Mouse (Mus musculus): ENCODE measurements around the gene Fbxl13. TPM values are rescaled to one million over a fixed set of nuclear protein-coding genes. Genes with fewer than 3 reads are reported as not detected.

Fbxl13 gene
- total and polyA plus RNA-seq, 2 experiments from 2014 or later, result 0.29 to 0.46 TPM

GRCm38 (mm10) chr5:21543409-21544201, 101.8 kb downstream of the Fbxl13 start, which contains the start of gene Lrrc17:
Lrrc17 (plus strand) TSS chr5:21543559.
- H3K4me3 ChIP-seq (ENCODE audit: low read depth, low read length), result no peak within 1 kb of the TSS
- no peak within 1 kb of the TSS for H3K9ac ChIP-seq
- H3K4me2 ChIP-seq (ENCODE audit: low read depth), result no peak within 1 kb of the TSS
- peak; percentile 70 for ATAC-seq
- H3K36me3 ChIP-seq (ENCODE audit: insufficient read depth), result no peaks in the 10 kb centered on the region
- no peaks in the 10 kb centered on the region for H3K4me1 ChIP-seq (ENCODE audit: insufficient read depth)
- WGBS, result 61% methylated on average over 17 of the region's 17 CpGs
- no peaks in the 10 kb centered on the region for H3K27me3 ChIP-seq (ENCODE audit: insufficient read depth, low read length)
- H3K9me3 ChIP-seq (ENCODE audit: low read length), result no peaks in the 10 kb centered on the region
- no peak for TF ChIP-seq CTCF (IDR thresholded peaks at IDR 0.05; ENCODE audit: low read depth)
- DNase-seq, result peak; percentile 16
- no peak within 1 kb of the TSS for H3K27ac ChIP-seq (ENCODE audit: low read depth, low read length)

- Histone ChIP-seq H3K4me2 (ENCODE audit: low read depth) (no peak overlapping the region), H3K27me3 (ENCODE audit: insufficient read depth, low read length) (no peaks in the 10 kb centered on the region), H3K4me1 (ENCODE audit: insufficient read depth) (no peaks in the 10 kb centered on the region), H3K36me3 (ENCODE audit: insufficient read depth) (no peaks in the 10 kb centered on the region), H3K27ac (ENCODE audit: low read depth, low read length) (no peak overlapping the region), H3K9me3 (ENCODE audit: low read length) (no peaks in the 10 kb centered on the region), H3K4me3 (ENCODE audit: low read depth, low read length) (no peak overlapping the region), H3K9ac (no peak overlapping the region)
- WGBS, result 79% methylated on average over 4 of the region's 4 CpGs
- DNase-seq (no peak), ATAC-seq (no peak)
- no peak for TF ChIP-seq CTCF (IDR thresholded peaks at IDR 0.05; ENCODE audit: low read depth)
Observed at GRCm38 (mm10) chr5:21542226-21542625, 103.2 kb downstream of the Fbxl13 start.

GRCm38 (mm10) chr5:21532921-21533320, 112.5 kb downstream of the Fbxl13 start:
- no peaks in the 10 kb centered on the region for H3K4me1 ChIP-seq (ENCODE audit: insufficient read depth)
- no peaks in the 10 kb centered on the region for H3K27me3 ChIP-seq (ENCODE audit: insufficient read depth, low read length)
- no peak for DNase-seq
- H3K9me3 ChIP-seq (ENCODE audit: low read length), result no peaks in the 10 kb centered on the region
- H3K36me3 ChIP-seq (ENCODE audit: insufficient read depth), result no peaks in the 10 kb centered on the region
- no peak for ATAC-seq
- no peak overlapping the region for H3K4me2 ChIP-seq (ENCODE audit: low read depth)
- no peak overlapping the region for H3K9ac ChIP-seq
- no peak for TF ChIP-seq CTCF (IDR thresholded peaks at IDR 0.05; ENCODE audit: low read depth)
- no peak overlapping the region for H3K27ac ChIP-seq (ENCODE audit: low read depth, low read length)
- no peak overlapping the region for H3K4me3 ChIP-seq (ENCODE audit: low read depth, low read length)
- 81% methylated on average over 5 of the region's 5 CpGs for WGBS

- Histone ChIP-seq H3K4me3 (ENCODE audit: low read depth, low read length) (no peak overlapping the region), H3K4me1 (ENCODE audit: insufficient read depth) (no peaks in the 10 kb centered on the region), H3K4me2 (ENCODE audit: low read depth) (no peak overlapping the region), H3K9ac (no peak overlapping the region), H3K36me3 (ENCODE audit: insufficient read depth) (no peaks in the 10 kb centered on the region), H3K27me3 (ENCODE audit: insufficient read depth, low read length) (no peaks in the 10 kb centered on the region), H3K27ac (ENCODE audit: low read depth, low read length) (no peak overlapping the region), H3K9me3 (ENCODE audit: low read length) (no peaks in the 10 kb centered on the region)
- DNase-seq (no peak), ATAC-seq (no peak)
- no peak for TF ChIP-seq CTCF (IDR thresholded peaks at IDR 0.05; ENCODE audit: low read depth)
- WGBS, result 85% methylated on average over 2 of the region's 2 CpGs
Observed at GRCm38 (mm10) chr5:21532126-21532525, 113.3 kb downstream of the Fbxl13 start.

- no peak for DNase-seq
- ATAC-seq, result no peak
- no peak for TF ChIP-seq CTCF (IDR thresholded peaks at IDR 0.05; ENCODE audit: low read depth)
- H3K27ac ChIP-seq (ENCODE audit: low read depth, low read length), result no peak overlapping the region
- H3K9ac ChIP-seq, result no peak overlapping the region
- no peaks in the 10 kb centered on the region for H3K27me3 ChIP-seq (ENCODE audit: insufficient read depth, low read length)
- H3K36me3 ChIP-seq (ENCODE audit: insufficient read depth), result no peaks in the 10 kb centered on the region
- H3K4me1 ChIP-seq (ENCODE audit: insufficient read depth), result no peaks in the 10 kb centered on the region
- H3K4me3 ChIP-seq (ENCODE audit: low read depth, low read length), result no peak overlapping the region
- 88% methylated on average over 8 of the region's 8 CpGs for WGBS
- no peak overlapping the region for H3K4me2 ChIP-seq (ENCODE audit: low read depth)
- H3K9me3 ChIP-seq (ENCODE audit: low read length), result no peaks in the 10 kb centered on the region
Observed at GRCm38 (mm10) chr5:21529110-21529720, 116.2 kb downstream of the Fbxl13 start.

GRCm38 (mm10) chr5:21528068-21528842, 117.2 kb downstream of the Fbxl13 start:
- WGBS, result 93% methylated on average over 15 of the region's 15 CpGs
- DNase-seq, result no peak
- no peak overlapping the region for H3K27ac ChIP-seq (ENCODE audit: low read depth, low read length)
- no peak for ATAC-seq
- no peak overlapping the region for H3K4me3 ChIP-seq (ENCODE audit: low read depth, low read length)
- H3K27me3 ChIP-seq (ENCODE audit: insufficient read depth, low read length), result no peaks in the 10 kb centered on the region
- no peaks in the 10 kb centered on the region for H3K4me1 ChIP-seq (ENCODE audit: insufficient read depth)
- no peak overlapping the region for H3K4me2 ChIP-seq (ENCODE audit: low read depth)
- no peaks in the 10 kb centered on the region for H3K36me3 ChIP-seq (ENCODE audit: insufficient read depth)
- no peak for TF ChIP-seq CTCF (IDR thresholded peaks at IDR 0.05; ENCODE audit: low read depth)
- H3K9me3 ChIP-seq (ENCODE audit: low read length), result no peaks in the 10 kb centered on the region
- H3K9ac ChIP-seq, result no peak overlapping the region
